Mouse (Mus musculus) megakaryocyte, embryonic 14.5 days (primary cell): ENCODE measurements around the gene Ralgapa2.

Source experiments
- FLI1 ChIP-seq: IDR thresholded peaks from 2 replicates; pipeline ENCODE4 v1.6.1; 2012; ENCODE audit warnings: low read length, inconsistent platforms, mixed read lengths
- GATA1 ChIP-seq: IDR thresholded peaks from 3 replicates; pipeline ENCODE4 v1.6.1; 2012; ENCODE audit warnings: mixed read lengths, low read length, inconsistent platforms, borderline replicate concordance

- TF ChIP-seq GATA1, result no peak
- no peak for TF ChIP-seq FLI1
These were observed 43.2 kb downstream of the Ralgapa2 start for GRCm38 (mm10) chr2:146468898-146469297.
